Mouse (Mus musculus) MEL (cell line): ENCODE measurements around the gene Notch2. TPM values are rescaled to one million over a fixed set of nuclear protein-coding genes. Genes with fewer than 3 reads are reported as not detected.

ENCODE experiments used
- DNase-seq: peaks from one replicate; pipeline ENCODE4 v3.0.0; 2011; ENCODE audit warnings: low read depth, low spot score
- H3K27ac ChIP-seq: 2 replicates; pipeline ENCODE4 v1.5.1; 2012; ENCODE audit warnings: low read depth, mild to moderate bottlenecking, control low read depth, low read length, moderate library complexity; ENCODE audit not compliant: control insufficient read depth
- H3K27me3 ChIP-seq, 2 experiments: fragments of 150-350 bp in 1 of 2; sonication (generic) in 1 of 2; 2 replicates each; pipeline ENCODE4 v1.6.1; 2012; ENCODE audit warnings: low read length in 2 of 2, mild to moderate bottlenecking in 2 of 2, improper control_type of control experiment in 1 of 2, moderate library complexity in 1 of 2; ENCODE audit not compliant: insufficient read depth in 2 of 2, control insufficient read depth in 1 of 2
- H3K36me3 ChIP-seq, 2 experiments: 2 replicates each; pipeline ENCODE4 v1.6.1; 2012 to 2014; ENCODE audit warnings: low read length in 2 of 2, improper control_type of control experiment in 1 of 2, inconsistent platforms in 1 of 2, mild to moderate bottlenecking in 1 of 2; ENCODE audit not compliant: insufficient read depth in 2 of 2, control insufficient read depth in 1 of 2
- H3K4me1 ChIP-seq, 2 experiments: fragments of 150-350 bp in 1 of 2; sonication (generic) in 1 of 2; 2 replicates each; pipeline ENCODE4 v1.6.1; 2012; ENCODE audit warnings: low read length in 2 of 2, improper control_type of control experiment in 1 of 2, mild to moderate bottlenecking in 1 of 2; ENCODE audit not compliant: insufficient read depth in 2 of 2, control insufficient read depth in 1 of 2
- H3K4me3 ChIP-seq, 2 experiments: fragments of 150-350 bp in 1 of 2; sonication (generic) in 1 of 2; 2 replicates each; pipeline ENCODE4 v1.5.1; 2012; ENCODE audit warnings: low read depth in 2 of 2, low read length in 2 of 2, mild to moderate bottlenecking in 2 of 2, moderate library complexity in 2 of 2, control low read depth in 1 of 2, improper control_type of control experiment in 1 of 2; ENCODE audit not compliant: control insufficient read depth in 1 of 2, insufficient read depth in 1 of 2
- H3K79me2 ChIP-seq: 2 replicates; pipeline ENCODE4 v1.6.1; 2012; ENCODE audit warnings: mild to moderate bottlenecking, low read length, moderate library complexity; ENCODE audit not compliant: control insufficient read depth, poor library complexity, insufficient read depth
- H3K9ac ChIP-seq: 2 replicates; pipeline ENCODE4 v1.6.1; 2012; ENCODE audit warnings: low read depth, mild to moderate bottlenecking, control low read depth, low read length, moderate library complexity; ENCODE audit not compliant: control insufficient read depth, poor library complexity, severe bottlenecking
- H3K9me3 ChIP-seq: fragments of 150-350 bp; sonication (generic); replicated peaks from 2 replicates; pipeline ENCODE4 v1.6.1; 2012; ENCODE audit warnings: mild to moderate bottlenecking, low read length, improper control_type of control experiment, moderate library complexity; ENCODE audit not compliant: insufficient read depth
- BHLHE40 ChIP-seq: IDR thresholded peaks from 2 replicates; pipeline ENCODE4 v1.6.1; 2012; ENCODE audit warnings: low read depth, mild to moderate bottlenecking, inconsistent platforms, low read length, improper control_type of control experiment, borderline replicate concordance
- CHD1 ChIP-seq: IDR thresholded peaks from 2 replicates; pipeline ENCODE4 v1.6.1; 2012; ENCODE audit warnings: low read depth, mild to moderate bottlenecking, inconsistent platforms, low read length, improper control_type of control experiment
- E2F4 ChIP-seq: IDR thresholded peaks from 2 replicates; pipeline ENCODE4 v1.6.1; 2011; ENCODE audit warnings: low read depth, low read length, improper control_type of control experiment, borderline replicate concordance
- ELF1 ChIP-seq: IDR thresholded peaks from 2 replicates; pipeline ENCODE4 v1.6.1; 2014; ENCODE audit warnings: low read depth, mild to moderate bottlenecking, inconsistent platforms, low read length, improper control_type of control experiment, moderate library complexity
- ETS1 ChIP-seq: IDR thresholded peaks from 2 replicates; pipeline ENCODE4 v1.6.1; 2012; ENCODE audit warnings: low read depth, mild to moderate bottlenecking, inconsistent platforms, low read length, improper control_type of control experiment, moderate library complexity
- GABPA ChIP-seq: IDR thresholded peaks from 2 replicates; pipeline ENCODE4 v1.6.1; 2012; ENCODE audit warnings: low read depth, mild to moderate bottlenecking, inconsistent platforms, low read length, improper control_type of control experiment, moderate library complexity
- GATA1 ChIP-seq: IDR thresholded peaks from 2 replicates; pipeline ENCODE4 v1.6.1; 2011; ENCODE audit warnings: low read depth, low read length, improper control_type of control experiment
- KAT2A ChIP-seq: conservative IDR thresholded peaks from 2 replicates; pipeline ENCODE4 v1.6.1; 2012; ENCODE audit warnings: low read depth, low read length, improper control_type of control experiment, inconsistent platforms
- MAFK ChIP-seq: IDR thresholded peaks from 2 replicates; pipeline ENCODE4 v1.6.1; 2011; ENCODE audit warnings: low read depth, mild to moderate bottlenecking, low read length, improper control_type of control experiment, borderline replicate concordance
- MEF2A ChIP-seq: IDR thresholded peaks from 2 replicates; pipeline ENCODE4 v1.6.1; 2014; ENCODE audit warnings: low read depth, mild to moderate bottlenecking, inconsistent platforms, low read length, improper control_type of control experiment; ENCODE audit not compliant: poor library complexity, insufficient replicate concordance, severe bottlenecking; ENCODE audit errors: extremely low read depth
- MXI1 ChIP-seq: IDR thresholded peaks from 2 replicates; pipeline ENCODE4 v1.6.1; 2011; ENCODE audit warnings: mild to moderate bottlenecking, low read depth, low read length, improper control_type of control experiment
- MYC ChIP-seq: IDR thresholded peaks from 2 replicates; pipeline ENCODE4 v1.6.1; 2011; ENCODE audit warnings: low read depth, mild to moderate bottlenecking, low read length, improper control_type of control experiment, moderate library complexity
- NELFE ChIP-seq: IDR thresholded peaks from 2 replicates; pipeline ENCODE4 v1.6.1; 2011; ENCODE audit warnings: low read depth, low read length, improper control_type of control experiment
- NRF1 ChIP-seq: IDR thresholded peaks from 2 replicates; pipeline ENCODE4 v1.6.1; 2014; ENCODE audit warnings: low read depth, mild to moderate bottlenecking, inconsistent platforms, low read length, improper control_type of control experiment, moderate library complexity; ENCODE audit not compliant: poor library complexity, insufficient read depth, severe bottlenecking
- POLR2A ChIP-seq, 2 experiments: IDR thresholded peaks; 2 replicates each; pipeline ENCODE4 v1.6.1; 2011 to 2012; ENCODE audit warnings: low read length in 2 of 2, mild to moderate bottlenecking in 2 of 2, control low read depth in 1 of 2, improper control_type of control experiment in 1 of 2, low read depth in 1 of 2, moderate library complexity in 1 of 2; ENCODE audit not compliant: control insufficient read depth in 1 of 2, insufficient read depth in 1 of 2, poor library complexity in 1 of 2
- POLR2AphosphoS5 ChIP-seq: IDR thresholded peaks from 2 replicates; pipeline ENCODE4 v1.6.1; 2012; ENCODE audit warnings: low read depth, borderline replicate concordance, mild to moderate bottlenecking, inconsistent platforms, low read length, moderate library complexity, mixed read lengths
- RCOR1 ChIP-seq: IDR thresholded peaks from 2 replicates; pipeline ENCODE4 v1.6.1; 2012; ENCODE audit warnings: low read depth, mild to moderate bottlenecking, inconsistent platforms, low read length, improper control_type of control experiment
- SIN3A ChIP-seq: IDR thresholded peaks from 2 replicates; pipeline ENCODE4 v1.6.1; 2012; ENCODE audit warnings: low read length, improper control_type of control experiment, inconsistent platforms
- TAL1 ChIP-seq: IDR thresholded peaks from 2 replicates; pipeline ENCODE4 v1.6.1; 2012; ENCODE audit warnings: mild to moderate bottlenecking, inconsistent platforms, low read length, moderate library complexity, mixed read lengths
- TCF12 ChIP-seq: IDR thresholded peaks from 2 replicates; pipeline ENCODE4 v1.6.1; 2014; ENCODE audit warnings: low read depth, mild to moderate bottlenecking, inconsistent platforms, low read length, improper control_type of control experiment, moderate library complexity
- UBTF ChIP-seq: IDR thresholded peaks from 2 replicates; pipeline ENCODE4 v1.6.1; 2012; ENCODE audit warnings: low read depth, mild to moderate bottlenecking, inconsistent platforms, low read length, improper control_type of control experiment, moderate library complexity, borderline replicate concordance; ENCODE audit not compliant: insufficient read depth
- USF1 ChIP-seq: IDR thresholded peaks from 2 replicates; pipeline ENCODE4 v1.6.1; 2014; ENCODE audit warnings: low read depth, mild to moderate bottlenecking, inconsistent platforms, low read length, improper control_type of control experiment, moderate library complexity
- USF2 ChIP-seq, 2 experiments: IDR thresholded peaks; 2 replicates each; pipeline ENCODE4 v1.6.1; 2011 to 2012; ENCODE audit warnings: improper control_type of control experiment in 2 of 2, low read length in 2 of 2, borderline replicate concordance in 1 of 2, inconsistent platforms in 1 of 2, low read depth in 1 of 2, mild to moderate bottlenecking in 1 of 2; ENCODE audit not compliant: insufficient read depth in 1 of 2
- ZC3H11A ChIP-seq: IDR thresholded peaks from 2 replicates; pipeline ENCODE4 v1.6.1; 2012; ENCODE audit warnings: low read depth, mild to moderate bottlenecking, inconsistent platforms, low read length, improper control_type of control experiment
- ZKSCAN1 ChIP-seq: IDR thresholded peaks from 2 replicates; pipeline ENCODE4 v1.6.1; 2012; ENCODE audit warnings: low read depth, mild to moderate bottlenecking, inconsistent platforms, low read length, improper control_type of control experiment, moderate library complexity
- ZMIZ1 ChIP-seq: IDR thresholded peaks from 2 replicates; pipeline ENCODE4 v1.6.1; 2012; ENCODE audit warnings: low read depth, mild to moderate bottlenecking, inconsistent platforms, low read length, improper control_type of control experiment, moderate library complexity
- ZNF384 ChIP-seq: IDR thresholded peaks from 2 replicates; pipeline ENCODE4 v1.6.1; 2012; ENCODE audit warnings: low read depth, mild to moderate bottlenecking, inconsistent platforms, low read length, improper control_type of control experiment
- polyA plus RNA-seq, 2 experiments: library from polyadenylated mRNA; stranded (reverse) in 1 of 2; unstranded in 1 of 2; fragments of >175 nt in 1 of 2; fragments of >200 nt in 1 of 2; gene quantifications; 2 replicates each; pipeline versions ENCODE4 v1.2.1 to v1.2.4; 2012; ENCODE audit warnings: low replicate concordance in 2 of 2, low read depth in 1 of 2; ENCODE audit not compliant: insufficient read length in 2 of 2, insufficient read depth in 1 of 2, missing spikeins in 1 of 2
- total RNA-seq: library from RNA; depleted of rRNA; stranded (reverse); fragments of 300-350 nt; gene quantifications from 2 replicates; pipeline ENCODE4 v1.2.3, GENCODE M21; 2012

Notch2 gene
- total and polyA plus RNA-seq, 3 experiments, result 16.2 to 36.6 (median 16.6) TPM

DNA sequence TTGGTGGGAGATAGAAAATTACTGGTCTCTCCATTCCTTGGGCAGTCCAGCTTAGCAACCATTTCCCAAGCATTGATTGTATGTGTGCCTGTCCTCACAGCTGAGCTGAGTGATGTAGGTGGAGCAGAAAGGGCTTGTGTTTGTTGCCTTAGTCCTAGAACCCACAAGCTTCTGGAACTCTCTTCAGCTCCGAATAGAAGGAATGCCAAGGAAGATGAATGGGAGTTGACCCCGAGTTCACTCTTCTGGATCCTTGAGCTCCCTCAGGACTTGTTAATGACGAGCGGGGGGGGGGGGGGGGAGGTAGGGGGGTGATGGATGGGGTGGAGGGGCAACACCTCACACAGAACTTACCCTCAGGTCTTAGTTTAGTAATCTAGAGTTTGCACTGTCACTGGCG, 25.9 kb downstream of the Notch2 start:
- Histone ChIP-seq H3K4me3 (no peak overlapping the region), H3K27me3 (no peaks in the 10 kb centered on the region), H3K27ac (no peak overlapping the region), H3K36me3 (peaks cover 0 to 15% of the 10 kb centered on the region in 2 experiments; a peak in 2 of 4 replicates), H3K9ac (no peak overlapping the region), H3K4me1 (peaks cover 13 to 14% of the 10 kb centered on the region in 2 experiments), H3K79me2 (peaks cover 33% of the 10 kb centered on the region), H3K9me3 (no peaks in the 10 kb centered on the region)
- no peak for DNase-seq
- no peak for TF ChIP-seq MAFK
- no peak for TF ChIP-seq CHD1
- TF ChIP-seq GATA1, result no peak
- TF ChIP-seq MXI1, result no peak
- TF ChIP-seq ETS1, result no peak
- no peak for TF ChIP-seq SIN3A
- no peak for TF ChIP-seq POLR2AphosphoS5
- no peak for TF ChIP-seq USF2 (IDR thresholded peaks at IDR 0.05; ENCODE audit: borderline replicate concordance in 1 of 2, insufficient read depth in 1 of 2, low read depth in 1 of 2, low read length in 2 of 2)
- TF ChIP-seq UBTF, result no peak
- TF ChIP-seq USF1, result no peak
- no peak for TF ChIP-seq ELF1
- no peak for TF ChIP-seq MEF2A
- no peak for TF ChIP-seq TAL1
- no peak for TF ChIP-seq TCF12

DNA sequence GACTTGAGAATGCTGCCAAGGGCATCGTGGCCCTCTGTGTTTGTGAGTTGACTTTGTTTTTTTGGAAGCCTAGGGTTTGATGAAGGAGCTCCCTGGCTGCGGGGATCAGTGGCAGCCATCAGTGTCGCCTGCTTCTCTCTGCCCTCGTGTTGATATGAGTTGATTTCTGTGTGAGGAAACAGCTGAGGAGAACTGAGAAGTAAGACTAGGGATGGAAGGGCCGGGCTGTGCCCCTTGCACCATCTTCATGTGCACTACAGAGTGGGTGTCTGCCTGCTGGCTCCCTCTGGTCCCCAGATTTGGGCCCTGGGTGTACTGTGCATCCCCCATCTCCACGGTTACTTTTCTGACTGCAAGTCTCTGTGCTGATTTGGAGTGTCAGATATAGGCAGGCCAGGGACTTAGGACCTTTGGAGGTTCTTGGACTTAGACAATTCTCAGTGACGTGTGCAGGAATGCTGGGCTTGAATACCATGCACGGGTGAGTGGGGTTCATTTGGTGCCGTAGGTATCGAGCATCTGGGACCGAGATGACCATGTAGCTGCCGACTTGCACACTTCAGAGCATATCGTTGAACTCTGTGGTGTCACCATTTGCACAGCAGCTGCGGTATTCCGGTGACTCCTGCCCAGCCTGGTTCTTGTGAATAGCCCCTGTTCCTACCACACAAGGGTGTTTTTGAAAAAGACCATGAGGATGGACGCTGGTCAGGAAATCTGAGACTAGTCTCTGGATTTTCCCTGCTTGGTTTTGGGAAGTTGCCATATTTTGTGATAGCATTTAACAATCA, 26.5 kb downstream of the Notch2 start:
- TF ChIP-seq SIN3A (no peak), ETS1 (no peak), ZNF384 (no peak), RCOR1 (no peak), NELFE (no peak), KAT2A (no peak), MYC (no peak), ZC3H11A (no peak), MEF2A (no peak), MAFK (no peak), CHD1 (no peak), USF1 (no peak), GABPA (no peak), ZKSCAN1 (no peak), MXI1 (no peak), POLR2A (IDR thresholded peaks at IDR 0.05; ENCODE audit: control insufficient read depth in 1 of 2, insufficient read depth in 1 of 2, low read depth in 1 of 2, low read length in 2 of 2, poor library complexity in 1 of 2) (no peak), ZMIZ1 (no peak), BHLHE40 (no peak), NRF1 (no peak), E2F4 (no peak)
- DNase-seq, result no peak
- Histone ChIP-seq H3K9ac (no peak overlapping the region), H3K27ac (no peak overlapping the region), H3K36me3 (peaks cover 0 to 10% of the 10 kb centered on the region in 2 experiments; a peak in 2 of 4 replicates), H3K79me2 (peaks cover 37% of the 10 kb centered on the region), H3K4me3 (no peak overlapping the region), H3K4me1 (peaks cover 8 to 11% of the 10 kb centered on the region in 2 experiments), H3K27me3 (no peaks in the 10 kb centered on the region), H3K9me3 (no peaks in the 10 kb centered on the region)
